Mouse (Mus musculus): ENCODE data around the gene Psmd12. TPM values are rescaled to one million over a fixed set of nuclear protein-coding genes. Genes with fewer than 3 reads are reported as not detected.

The Psmd12 gene
- polyA plus RNA-seq, 1 experiment from 2014 or later = 168 TPM

DNA sequence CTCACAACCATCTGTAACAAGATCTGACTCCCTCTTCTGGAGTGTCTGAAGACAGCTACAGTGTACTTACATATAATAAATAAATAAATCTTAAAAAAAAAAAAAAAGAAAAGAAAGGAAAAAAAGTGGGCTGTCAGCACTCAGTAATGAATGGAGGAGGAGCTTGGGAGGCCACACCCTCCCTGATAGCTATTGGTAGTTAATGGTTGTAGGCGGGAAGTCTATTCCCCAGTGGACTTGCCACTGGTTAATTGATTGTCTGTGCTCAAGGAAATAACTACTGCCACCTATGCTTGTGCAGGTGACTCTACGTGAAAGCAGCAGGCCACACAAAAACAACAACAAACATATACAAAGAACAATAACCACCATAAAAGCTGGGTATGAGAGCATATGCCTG lies 37.1 kb downstream of the Psmd12 start:
- Histone ChIP-seq H3K9me3 (no peaks in the 10 kb centered on the region), H3K9ac (no peak overlapping the region), H3K4me3 (no peak overlapping the region), H3K27ac (no peak overlapping the region), H3K27me3 (no peaks in the 10 kb centered on the region), H3K4me1 (0 out of 2 replicates have a peak, but pooled peaks cover 3% of the 10 kb centered on the region), H3K4me2 (no peak overlapping the region), H3K36me3 (no peaks in the 10 kb centered on the region)
- ATAC-seq (ENCODE audit: insufficient number of reproducible peaks, insufficient read depth, low FRiP score, low TSS enrichment, low read depth) = no peak
- WGBS = 92% methylated on average over 2 of the region's 2 CpGs

DNA sequence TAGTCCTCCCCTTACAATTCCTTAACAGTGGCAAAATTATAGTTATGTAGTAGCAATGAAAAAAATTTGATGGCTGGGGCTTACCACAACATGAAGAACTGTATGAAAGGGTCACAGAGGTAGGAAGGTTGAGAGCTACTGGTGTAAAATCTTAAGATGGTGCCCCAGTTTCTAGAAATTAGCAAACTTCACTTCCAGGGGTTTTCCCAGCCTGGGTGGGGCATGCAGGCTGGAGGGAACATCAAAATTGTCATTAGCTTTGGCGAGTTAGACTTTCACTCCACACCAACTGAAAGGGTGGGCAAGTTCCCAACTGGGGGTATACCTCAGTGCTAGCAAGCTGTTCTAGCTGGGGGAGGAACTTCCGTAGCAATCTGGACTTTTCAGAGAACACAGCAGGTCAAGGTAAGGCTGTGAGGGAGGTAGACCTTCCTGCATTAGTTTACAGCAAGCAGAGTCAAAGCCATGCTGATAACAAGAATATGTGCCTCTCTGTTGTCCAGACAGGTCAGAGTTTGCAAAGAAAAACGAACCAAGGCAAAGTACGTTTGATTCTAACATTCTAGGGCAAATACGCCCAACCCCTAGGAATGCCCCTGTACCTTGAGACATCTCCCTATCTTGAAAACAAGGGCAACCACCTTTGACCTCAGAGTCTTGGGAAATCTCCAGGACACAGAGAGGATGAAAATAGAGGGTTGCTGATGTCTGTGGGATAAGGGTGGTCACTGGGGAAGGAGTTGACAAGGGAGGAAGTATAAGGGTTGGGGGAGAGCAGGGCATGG lies 39.6 kb downstream of the Psmd12 start:
- WGBS = 72% methylated on average over 5 of the region's 5 CpGs
- Histone ChIP-seq H3K9ac (no peak overlapping the region), H3K4me2 (no peak overlapping the region), H3K9me3 (no peaks in the 10 kb centered on the region), H3K27ac (no peak overlapping the region), H3K27me3 (no peaks in the 10 kb centered on the region), H3K36me3 (no peaks in the 10 kb centered on the region), H3K4me1 (no peaks in the 10 kb centered on the region), H3K4me3 (no peak overlapping the region)
- ATAC-seq (ENCODE audit: insufficient number of reproducible peaks, insufficient read depth, low FRiP score, low TSS enrichment, low read depth) = no peak

DNA sequence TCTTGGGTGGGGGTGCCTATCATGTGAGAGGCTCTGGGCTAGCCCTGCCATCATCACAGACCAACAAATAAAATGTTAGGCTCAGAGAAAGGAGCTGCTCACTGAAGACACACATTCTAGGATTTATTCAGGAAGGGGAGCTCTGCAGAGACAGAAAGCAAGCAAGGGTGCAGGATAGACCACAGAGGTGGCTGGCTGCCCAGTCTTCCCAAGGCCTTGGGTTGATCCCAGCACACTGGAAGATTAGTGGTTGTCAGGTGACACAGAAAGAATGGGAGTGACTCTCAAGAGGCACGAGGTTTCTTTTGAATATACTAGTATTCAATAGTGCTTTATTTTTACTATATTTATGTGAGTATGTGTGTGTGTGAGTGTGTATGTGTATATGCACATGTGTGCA lies 41.9 kb downstream of the Psmd12 start:
- Histone ChIP-seq H3K4me2 (no peak overlapping the region), H3K9ac (no peak overlapping the region), H3K9me3 (no peaks in the 10 kb centered on the region), H3K27ac (no peak overlapping the region), H3K27me3 (no peaks in the 10 kb centered on the region), H3K36me3 (no peaks in the 10 kb centered on the region), H3K4me1 (no peaks in the 10 kb centered on the region), H3K4me3 (no peak overlapping the region)
- WGBS = 86% methylated on average over 1 of the region's 1 CpGs
- ATAC-seq (ENCODE audit: insufficient number of reproducible peaks, insufficient read depth, low FRiP score, low TSS enrichment, low read depth) = no peak

DNA sequence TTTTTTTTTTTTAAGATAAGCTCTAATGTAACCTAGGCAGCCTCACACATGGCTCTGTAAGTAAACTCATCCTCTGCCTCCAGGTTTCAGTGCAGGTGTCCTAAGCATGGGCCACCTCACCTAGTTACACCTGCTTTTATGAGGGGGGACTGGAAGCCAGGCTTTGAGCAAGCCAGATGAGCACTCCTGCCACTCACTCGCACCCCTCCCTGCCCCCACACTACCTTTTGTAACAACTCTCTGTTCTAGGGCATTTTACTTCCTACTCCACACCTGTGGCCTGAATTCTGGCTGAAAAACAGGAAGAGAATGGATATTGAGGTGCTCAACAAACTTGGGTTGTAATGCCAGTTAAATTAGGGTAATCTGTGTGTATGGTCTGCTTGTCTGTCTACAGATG lies 45.7 kb downstream of the Psmd12 start:
- Histone ChIP-seq H3K9me3 (no peaks in the 10 kb centered on the region), H3K27ac (no peak overlapping the region), H3K4me3 (no peak overlapping the region), H3K27me3 (no peaks in the 10 kb centered on the region), H3K36me3 (no peaks in the 10 kb centered on the region), H3K4me2 (no peak overlapping the region), H3K9ac (no peak overlapping the region), H3K4me1 (no peaks in the 10 kb centered on the region)
- no peak for ATAC-seq (ENCODE audit: insufficient number of reproducible peaks, insufficient read depth, low FRiP score, low TSS enrichment, low read depth)
- WGBS = 60% methylated on average over 1 of the region's 1 CpGs

DNA sequence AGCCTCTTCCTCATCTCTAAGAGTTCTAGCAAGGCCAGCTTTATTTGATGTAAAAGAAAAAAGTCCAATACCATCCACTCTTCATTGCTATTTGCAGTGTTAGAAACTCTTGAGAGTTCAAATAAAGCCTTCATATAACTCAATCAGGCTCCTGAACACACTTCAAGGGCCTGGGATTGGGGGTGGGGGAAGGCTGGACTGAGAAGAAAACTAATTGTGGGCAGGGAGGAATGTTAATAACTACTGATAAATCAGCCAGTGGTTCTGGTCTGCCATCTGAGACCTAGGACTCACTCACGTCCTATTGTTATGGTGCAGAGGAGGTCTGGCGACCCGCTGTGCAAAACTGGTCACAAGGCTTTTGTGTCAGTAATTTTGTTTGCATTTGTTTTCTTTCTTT lies 48.3 kb downstream of the Psmd12 start:
- Histone ChIP-seq H3K4me1 (no peaks in the 10 kb centered on the region), H3K4me2 (no peak overlapping the region), H3K4me3 (no peak overlapping the region), H3K9me3 (no peaks in the 10 kb centered on the region), H3K27ac (no peak overlapping the region), H3K27me3 (no peaks in the 10 kb centered on the region), H3K36me3 (no peaks in the 10 kb centered on the region), H3K9ac (no peak overlapping the region)
- ATAC-seq (ENCODE audit: insufficient number of reproducible peaks, insufficient read depth, low FRiP score, low TSS enrichment, low read depth) = no peak
- 50% methylated on average over 3 of the region's 3 CpGs for WGBS

DNA sequence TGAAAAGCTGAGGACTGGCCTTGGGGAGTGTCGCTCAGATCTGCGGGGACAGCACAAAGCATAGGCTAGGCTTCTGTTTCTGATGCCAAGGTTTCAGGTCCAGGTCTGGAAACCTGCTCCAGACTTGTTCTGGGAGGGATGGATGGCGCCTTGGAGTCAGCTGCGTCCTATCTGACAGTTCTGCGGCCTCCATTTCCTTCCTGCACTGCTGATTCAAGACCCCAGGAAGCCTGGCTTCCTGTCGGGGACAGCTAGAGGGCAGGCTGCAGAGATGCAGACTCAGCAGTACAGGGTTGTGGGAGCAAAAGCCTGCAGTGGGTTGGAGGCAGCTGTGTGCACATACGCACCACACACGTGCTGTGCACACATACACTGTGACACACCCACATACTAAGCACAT lies 50.0 kb downstream of the Psmd12 start:
- H3K36me3 ChIP-seq = no peaks in the 10 kb centered on the region
- H3K9me3 ChIP-seq = no peaks in the 10 kb centered on the region
- H3K9ac ChIP-seq = no peak overlapping the region
- H3K27ac ChIP-seq = 0 out of 2 replicates have a peak overlapping the region, but pooled peaks have one; percentile 1
- WGBS = 35% methylated on average over 8 of the region's 8 CpGs
- H3K4me2 ChIP-seq = no peak overlapping the region
- no peaks in the 10 kb centered on the region for H3K27me3 ChIP-seq
- no peak for ATAC-seq (ENCODE audit: insufficient number of reproducible peaks, insufficient read depth, low FRiP score, low TSS enrichment, low read depth)
- H3K4me1 ChIP-seq = no peaks in the 10 kb centered on the region
- no peak overlapping the region for H3K4me3 ChIP-seq

DNA sequence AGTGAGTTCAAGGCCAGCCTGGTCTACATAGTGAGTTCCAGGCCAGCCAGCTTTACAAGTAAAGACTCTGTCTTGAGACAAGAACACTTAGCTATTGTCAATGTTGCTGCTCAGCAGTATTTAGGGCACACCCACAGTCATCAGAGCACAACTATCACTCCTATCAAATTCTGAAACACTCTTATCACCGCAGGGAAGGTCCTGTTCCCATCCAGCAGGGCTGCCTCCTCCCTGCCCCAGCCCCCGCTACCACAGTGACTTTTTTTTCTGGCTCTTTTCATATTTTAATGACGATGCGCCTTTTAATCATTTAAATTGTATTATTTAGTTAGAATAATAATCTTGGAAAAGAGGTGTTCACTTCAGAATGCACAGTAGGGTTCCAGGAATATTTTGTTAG lies 52.2 kb downstream of the Psmd12 start:
- ATAC-seq (ENCODE audit: insufficient number of reproducible peaks, insufficient read depth, low FRiP score, low TSS enrichment, low read depth) = no peak
- Histone ChIP-seq H3K27me3 (no peaks in the 10 kb centered on the region), H3K27ac (no peak overlapping the region), H3K36me3 (no peaks in the 10 kb centered on the region), H3K4me3 (no peak overlapping the region), H3K4me2 (no peak overlapping the region), H3K9me3 (no peaks in the 10 kb centered on the region), H3K4me1 (no peaks in the 10 kb centered on the region), H3K9ac (no peak overlapping the region)
- WGBS = 71% methylated on average over 4 of the region's 4 CpGs

DNA sequence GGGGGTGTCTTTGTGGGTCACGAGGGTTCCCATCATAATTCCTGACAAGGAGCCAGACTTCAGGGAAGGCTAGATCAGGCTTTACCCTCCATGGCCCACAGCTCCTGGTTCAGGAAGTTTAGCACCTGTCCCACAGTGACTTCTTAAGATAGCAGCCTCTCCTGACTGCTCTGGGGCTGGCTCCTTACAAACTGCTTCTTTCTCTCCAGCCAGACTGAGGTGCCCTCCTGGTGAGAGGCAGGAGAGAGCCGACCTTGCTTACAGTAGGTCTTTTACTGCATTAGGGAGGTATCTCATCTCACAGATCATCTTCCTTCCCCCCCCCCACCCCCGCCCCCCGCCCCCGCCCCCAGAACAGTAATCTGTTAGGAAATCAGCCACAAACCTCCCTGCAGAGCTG lies 53.0 kb downstream of the Psmd12 start:
- Histone ChIP-seq H3K36me3 (no peaks in the 10 kb centered on the region), H3K9me3 (no peaks in the 10 kb centered on the region), H3K4me3 (no peak overlapping the region), H3K27ac (no peak overlapping the region), H3K4me2 (no peak overlapping the region), H3K4me1 (no peaks in the 10 kb centered on the region), H3K9ac (no peak overlapping the region), H3K27me3 (no peaks in the 10 kb centered on the region)
- ATAC-seq (ENCODE audit: insufficient number of reproducible peaks, insufficient read depth, low FRiP score, low TSS enrichment, low read depth) = no peak
- WGBS = 57% methylated on average over 5 of the region's 5 CpGs

DNA sequence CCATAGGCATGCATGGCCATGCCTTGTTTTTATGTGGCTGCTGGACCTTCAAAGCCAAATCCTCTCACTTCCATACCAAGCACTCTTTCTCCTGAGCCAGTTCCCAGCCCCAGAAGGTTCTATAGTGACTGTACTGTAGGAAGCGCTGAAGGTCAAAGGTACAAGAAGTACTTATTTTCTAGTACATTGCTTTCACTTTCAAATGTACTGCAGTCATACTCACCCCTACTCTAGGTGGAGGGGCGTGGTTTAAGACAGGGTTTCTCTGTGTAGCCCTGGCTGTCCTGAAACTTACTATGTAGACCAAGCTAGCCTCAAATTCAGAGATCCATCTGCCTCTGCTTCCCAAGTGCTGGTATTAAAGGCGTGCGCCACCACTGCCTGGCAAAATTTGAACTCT lies 59.7 kb downstream of the Psmd12 start:
- H3K27me3 ChIP-seq = no peaks in the 10 kb centered on the region
- 89% methylated on average over 4 of the region's 4 CpGs for WGBS
- no peak overlapping the region for H3K4me3 ChIP-seq
- no peak overlapping the region for H3K9ac ChIP-seq
- ATAC-seq (ENCODE audit: insufficient number of reproducible peaks, insufficient read depth, low FRiP score, low TSS enrichment, low read depth) = no peak
- no peaks in the 10 kb centered on the region for H3K9me3 ChIP-seq
- no peak overlapping the region for H3K4me2 ChIP-seq
- no peak overlapping the region for H3K27ac ChIP-seq
- H3K4me1 ChIP-seq = no peaks in the 10 kb centered on the region
- H3K36me3 ChIP-seq = no peaks in the 10 kb centered on the region

DNA sequence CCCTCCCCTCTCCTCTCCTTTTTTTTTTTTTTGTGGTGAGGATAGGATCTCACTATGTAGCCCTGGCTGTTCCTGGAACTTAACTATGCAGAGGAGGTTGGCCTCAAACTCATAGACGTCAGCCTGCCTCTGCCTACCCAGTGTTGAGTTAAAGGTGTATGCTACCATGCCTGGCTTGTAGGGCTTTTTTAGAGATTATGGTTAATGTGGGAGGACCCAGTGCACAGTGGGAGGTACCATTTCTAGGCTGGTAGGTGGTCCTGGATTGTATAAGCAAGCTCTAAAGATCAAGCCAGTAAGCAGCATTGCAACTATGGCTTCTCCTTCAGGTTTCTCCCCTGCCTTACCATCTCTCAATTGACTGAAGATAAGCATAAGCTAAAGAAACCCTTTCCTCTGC lies 61.1 kb downstream of the Psmd12 start:
- WGBS = 41% methylated on average over 1 of the region's 1 CpGs
- Histone ChIP-seq H3K36me3 (no peaks in the 10 kb centered on the region), H3K4me3 (no peak overlapping the region), H3K27me3 (no peaks in the 10 kb centered on the region), H3K9me3 (no peaks in the 10 kb centered on the region), H3K9ac (no peak overlapping the region), H3K4me2 (no peak overlapping the region), H3K4me1 (no peaks in the 10 kb centered on the region), H3K27ac (no peak overlapping the region)
- ATAC-seq (ENCODE audit: insufficient number of reproducible peaks, insufficient read depth, low FRiP score, low TSS enrichment, low read depth) = no peak

DNA sequence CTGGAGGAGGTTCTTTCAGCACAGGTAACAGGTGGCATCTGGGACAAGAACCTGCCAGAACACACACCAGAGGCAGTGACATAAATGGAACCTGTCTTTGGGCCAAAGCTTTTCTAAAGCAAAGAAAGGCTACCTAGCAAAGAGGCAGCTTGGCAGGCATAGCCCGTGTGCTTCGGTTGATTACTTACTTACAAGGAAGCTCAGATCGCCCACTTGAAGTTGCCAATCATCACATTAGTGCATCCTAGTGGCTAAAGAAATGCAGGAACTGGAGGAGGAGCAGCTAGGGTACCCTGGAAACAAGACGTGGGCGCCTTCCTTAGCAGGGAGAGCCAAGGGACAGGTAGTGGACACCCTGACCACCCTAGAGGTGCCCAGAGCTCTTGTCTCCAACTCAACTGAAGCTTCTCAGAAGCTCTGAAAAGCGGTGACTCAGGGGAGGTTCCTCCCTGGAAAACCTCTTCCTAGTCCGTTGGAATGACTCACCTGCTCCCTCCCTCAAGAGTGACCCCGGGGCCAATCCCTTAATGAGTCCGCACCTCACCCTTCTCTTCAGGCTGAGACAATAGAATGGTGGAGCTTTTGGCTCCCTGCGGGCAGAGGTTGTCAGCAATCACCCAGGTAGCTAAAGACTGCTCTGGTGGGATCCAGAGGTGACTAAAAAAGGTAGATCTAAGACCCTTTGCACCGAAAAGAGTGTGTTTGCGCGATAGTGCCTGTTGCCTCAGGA lies 66.6 kb downstream of the Psmd12 start:
- H3K27ac ChIP-seq = 0 out of 2 replicates have a peak overlapping the region, but pooled peaks have one; percentile 7

More for the DNA sequence above, 66.6 kb downstream of the Psmd12 start:
- no peak for ATAC-seq (ENCODE audit: insufficient number of reproducible peaks, insufficient read depth, low FRiP score, low TSS enrichment, low read depth)
- no peaks in the 10 kb centered on the region for H3K9me3 ChIP-seq
- no peaks in the 10 kb centered on the region for H3K27me3 ChIP-seq
- peak overlapping the region; percentile 97 for H3K4me2 ChIP-seq
- WGBS = 21% methylated on average over 13 of the region's 13 CpGs
- peak overlapping the region; percentile 97 for H3K4me3 ChIP-seq
- peaks cover 12% of the 10 kb centered on the region; the same call in 1 of the 2 replicates for H3K36me3 ChIP-seq
- peaks cover 10% of the 10 kb centered on the region for H3K4me1 ChIP-seq
- H3K9ac ChIP-seq = no peak overlapping the region
